Mouse (Mus musculus) C2C12 (cell line): ENCODE data around the gene Wdr83. TPM values are rescaled to one million over a fixed set of nuclear protein-coding genes. Genes with fewer than 3 reads are reported as not detected.

Experiments used
- H3K27me3 ChIP-seq: one replicate; pipeline ENCODE4 v1.6.1; 2011; ENCODE audit not compliant: control insufficient read depth, insufficient read depth, insufficient read length
- H3K36me3 ChIP-seq: one replicate; pipeline ENCODE4 v1.6.1; 2011; ENCODE audit not compliant: control insufficient read depth, insufficient read depth
- H3K4me3 ChIP-seq: one replicate; pipeline ENCODE4 v1.5.1; 2011; ENCODE audit warnings: mild to moderate bottlenecking, control low read depth; ENCODE audit not compliant: poor library complexity, insufficient read depth, severe bottlenecking
- H3K79me2 ChIP-seq: one replicate; pipeline ENCODE4 v1.6.1; 2011; ENCODE audit not compliant: control insufficient read depth, insufficient read depth
- H3K79me3 ChIP-seq: one replicate; pipeline ENCODE4 v1.6.1; 2011; ENCODE audit warnings: low read depth, control low read depth
- H3ac ChIP-seq: one replicate; pipeline ENCODE3; 2011; ENCODE audit warnings: low read depth; ENCODE audit not compliant: control insufficient read depth, insufficient read length
- CEBPB ChIP-seq: IDR thresholded peaks from one replicate; pipeline ENCODE4 v1.6.1; 2011; ENCODE audit warnings: low read depth, mild to moderate bottlenecking, control low read depth, moderate library complexity
- CTCF ChIP-seq: IDR thresholded peaks from one replicate; pipeline ENCODE4 v1.5.1; 2011; ENCODE audit not compliant: control insufficient read depth, insufficient read depth, insufficient read length
- FOSL1 ChIP-seq: IDR thresholded peaks from one replicate; pipeline ENCODE4 v1.8.0; 2011; ENCODE audit warnings: mild to moderate bottlenecking, low read length; ENCODE audit not compliant: poor library complexity, insufficient read depth, severe bottlenecking
- MAX ChIP-seq: IDR thresholded peaks from one replicate; pipeline ENCODE4 v1.6.1; 2011; ENCODE audit warnings: mild to moderate bottlenecking, control low read depth
- MYOD1 ChIP-seq: IDR thresholded peaks from one replicate; pipeline ENCODE4 v1.6.1; 2011; ENCODE audit warnings: low read depth; ENCODE audit not compliant: control insufficient read depth, insufficient read length
- MYOG ChIP-seq: IDR thresholded peaks from one replicate; pipeline ENCODE4 v1.6.1; 2011; ENCODE audit not compliant: control insufficient read depth, insufficient read length; ENCODE audit errors: extremely low read depth
- USF1 ChIP-seq: IDR thresholded peaks from one replicate; pipeline ENCODE4 v1.6.1; 2011; ENCODE audit warnings: low read depth, mild to moderate bottlenecking, control low read depth, moderate library complexity
- microRNA-seq: library from miRNA; unstranded; fragments of <30 nt; microRNA quantifications from one replicate; pipeline ENCODE4, GENCODE M21; 2019; ENCODE audit warnings: borderline microRNAs expressed
- polyA plus RNA-seq: library from polyadenylated mRNA; unstranded; fragments of >200 nt; fragmentation: generic; extraction: Trizol; gene quantifications from one replicate; pipeline ENCODE4 v1.2.1, GENCODE M21; 2012; ENCODE audit warnings: missing spikeins

The Wdr83 gene
- polyA plus RNA-seq, 1 experiment = 25.0 TPM

- no peaks in the 10 kb centered on the region for H3K27me3 ChIP-seq
- peaks cover 45% of the 10 kb centered on the region for H3K36me3 ChIP-seq
- peak overlapping the region; percentile 98 for H3K4me3 ChIP-seq
Measured at GRCm38 (mm10) chr8:85027922-85028321, 53.2 kb downstream of the Wdr83 start.

GRCm38 (mm10) chr8:85027516-85027855, 53.6 kb downstream of the Wdr83 start:
- Histone ChIP-seq H3K27me3 (no peaks in the 10 kb centered on the region), H3K36me3 (peaks cover 44% of the 10 kb centered on the region), H3K79me3 (peaks cover 67% of the 10 kb centered on the region), H3ac (peak overlapping the region; percentile 84), H3K79me2 (peaks cover 85% of the 10 kb centered on the region), H3K4me3 (peak overlapping the region; percentile 98)
- TF ChIP-seq USF1 = no peak
- TF ChIP-seq MYOD1 = no peak
- TF ChIP-seq CEBPB = no peak
- TF ChIP-seq FOSL1 = no peak
- TF ChIP-seq MYOG = no peak
- TF ChIP-seq CTCF = no peak
- no peak for TF ChIP-seq MAX

More at GRCm38 (mm10) chr8:85027922-85028321, 53.2 kb downstream of the Wdr83 start:
- peaks cover 85% of the 10 kb centered on the region for H3K79me2 ChIP-seq
- TF ChIP-seq MAX = no peak
- no peak for TF ChIP-seq MYOG
- no peak for TF ChIP-seq MYOD1
- no peak for TF ChIP-seq CTCF
- TF ChIP-seq FOSL1 = no peak
- no peak for TF ChIP-seq USF1
- TF ChIP-seq CEBPB = no peak
- H3K79me3 ChIP-seq = peaks cover 67% of the 10 kb centered on the region
- H3ac ChIP-seq = peak overlapping the region; percentile 37

DNA sequence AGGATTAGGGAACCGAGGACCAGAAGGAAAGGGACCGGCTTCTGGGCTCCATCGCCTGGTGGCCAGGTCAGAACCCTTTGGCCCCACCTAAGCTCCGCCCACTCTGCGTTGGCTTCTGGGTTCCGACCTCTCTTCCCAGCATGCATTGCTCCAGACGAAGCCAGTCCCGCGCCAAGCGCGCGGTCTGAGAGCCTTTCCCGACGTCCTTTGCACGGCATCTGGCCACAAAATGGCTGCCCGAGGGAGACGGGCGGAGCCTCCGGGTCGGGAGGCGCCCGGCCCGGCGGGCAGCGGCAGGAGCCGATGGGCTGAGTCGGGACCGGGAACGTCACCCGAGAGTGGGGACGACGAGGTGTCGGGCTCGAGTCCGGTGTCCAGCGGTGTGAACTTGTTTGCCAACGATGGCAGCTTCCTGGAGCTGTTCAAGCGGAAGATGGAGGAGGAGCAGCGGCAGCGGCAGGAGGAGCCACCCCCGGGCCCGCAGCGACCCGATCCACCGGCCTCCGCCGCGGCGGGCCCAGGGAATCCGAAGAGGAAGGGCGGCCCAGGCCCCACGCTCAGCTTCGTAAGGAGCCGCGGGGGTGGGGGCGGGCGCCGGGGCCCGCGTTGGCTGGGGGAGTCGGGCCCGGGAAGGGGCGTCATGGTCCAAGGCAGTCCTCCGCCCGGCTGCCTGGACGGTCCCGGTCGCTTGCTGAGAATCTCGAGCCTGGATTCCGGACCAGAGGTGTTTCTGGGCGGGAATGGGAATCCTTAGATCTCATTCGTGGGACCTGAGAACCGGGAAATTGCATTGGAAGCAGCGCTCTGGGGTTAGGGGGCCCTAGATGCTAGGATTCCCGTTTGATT, 54.2 kb downstream of the Wdr83 start, which contains the start of gene Trir:
Gene Trir (plus strand): TSS at position 154 of the 846 bp plus-strand sequence.
- H3K27me3 ChIP-seq = no peaks in the 10 kb centered on the region
- H3ac ChIP-seq = peak within 1 kb of the TSS; percentile 84
- H3K79me2 ChIP-seq = peaks cover 85% of the 10 kb centered on the region
- H3K4me3 ChIP-seq = peak within 1 kb of the TSS; percentile 98
- peaks cover 70% of the 10 kb centered on the region for H3K79me3 ChIP-seq
- H3K36me3 ChIP-seq = peaks cover 43% of the 10 kb centered on the region
- TF ChIP-seq USF1 (no peak), MAX (peak; percentile 91)

GRCm38 (mm10) chr8:85025098-85025932, 55.8 kb downstream of the Wdr83 start, which contains the start of gene Asna1:
Gene Asna1 (minus strand): TSS chr8:85025281.
- peaks cover 59% of the 10 kb centered on the region for H3K79me3 ChIP-seq
- peak within 1 kb of the TSS; percentile 92 for H3K4me3 ChIP-seq
- H3K27me3 ChIP-seq = no peaks in the 10 kb centered on the region
- H3K36me3 ChIP-seq = peaks cover 34% of the 10 kb centered on the region
- peak within 1 kb of the TSS; percentile 94 for H3ac ChIP-seq
- TF ChIP-seq FOSL1 (no peak), USF1 (peak; percentile 89), MAX (no peak), CTCF (no peak), MYOG (no peak), CEBPB (no peak)
- H3K79me2 ChIP-seq = peaks cover 77% of the 10 kb centered on the region

Small RNA genes within 50 kb of the gene (microRNA-seq; reads per million reads assigned to microRNA genes)
- not detected for gene Gm23388
- gene Mir7070 = 1.8 reads per million, percentile 38 among the genes with 10 or more reads in this experiment

Other genes starting within 250 kb of the Wdr83 start
- 32.5 TPM for gene Gadd45gip1, start 249.8 kb downstream of the Wdr83 start, polyA plus RNA-seq
- 68.3 TPM for gene Rad23a, start 240.6 kb downstream of the Wdr83 start, polyA plus RNA-seq
- gene Calr, start 234.4 kb downstream of the Wdr83 start, polyA plus RNA-seq = 687 TPM
- 104 TPM for gene Farsa, start 224.3 kb downstream of the Wdr83 start, polyA plus RNA-seq
- 8.5 TPM for gene Syce2, start 209.2 kb downstream of the Wdr83 start, polyA plus RNA-seq
- gene Gcdh, start 187.4 kb downstream of the Wdr83 start, polyA plus RNA-seq = 11.4 TPM
- 0.09 TPM for gene Klf1, start 179.4 kb downstream of the Wdr83 start, polyA plus RNA-seq
- gene Dnase2a, start 172.7 kb downstream of the Wdr83 start, polyA plus RNA-seq = 9.0 TPM
- not detected for gene Mast1, start 143.9 kb downstream of the Wdr83 start, polyA plus RNA-seq
- 0.05 TPM for gene Rtbdn, start 134.3 kb downstream of the Wdr83 start, polyA plus RNA-seq
- gene Gm49661, start 111.9 kb downstream of the Wdr83 start, polyA plus RNA-seq = not detected
- gene Prdx2, start 111.7 kb downstream of the Wdr83 start, polyA plus RNA-seq = 609 TPM
- gene Rnaseh2a, start 111.5 kb downstream of the Wdr83 start, polyA plus RNA-seq = 145 TPM
- 158 TPM for gene Junb, start 102.6 kb downstream of the Wdr83 start, polyA plus RNA-seq
- gene Hook2, start 90.7 kb downstream of the Wdr83 start, polyA plus RNA-seq = 7.0 TPM
- gene Best2, start 66.8 kb downstream of the Wdr83 start, polyA plus RNA-seq = 0.04 TPM
- gene Asna1, start 56.0 kb downstream of the Wdr83 start, polyA plus RNA-seq = 253 TPM
- 321 TPM for gene Trir, start 54.5 kb downstream of the Wdr83 start, polyA plus RNA-seq
- gene Tnpo2, start 44.4 kb downstream of the Wdr83 start, polyA plus RNA-seq = 52.0 TPM
- gene Fbxw9, start 21.3 kb downstream of the Wdr83 start, polyA plus RNA-seq = 20.0 TPM
- not detected for gene Gm5741, start 13.3 kb downstream of the Wdr83 start, polyA plus RNA-seq
- gene Dhps, start 9.5 kb downstream of the Wdr83 start, polyA plus RNA-seq = 123 TPM
- gene Wdr83os, start 566 bp downstream of the Wdr83 start, polyA plus RNA-seq = 152 TPM
- 9.8 TPM for gene Man2b1, start 2.0 kb upstream of the Wdr83 start, polyA plus RNA-seq
- 0.07 TPM for gene Zfp791, start 41.8 kb upstream of the Wdr83 start, polyA plus RNA-seq
- gene Cks1brt, start 70.6 kb upstream of the Wdr83 start, polyA plus RNA-seq = not detected
- not detected for gene Olfr371, start 144.7 kb upstream of the Wdr83 start, polyA plus RNA-seq
- 41.6 TPM for gene Orc6, start 218.3 kb upstream of the Wdr83 start, polyA plus RNA-seq
- gene Vps35, start 218.5 kb upstream of the Wdr83 start, polyA plus RNA-seq = 38.8 TPM